Mouse (Mus musculus) megakaryocyte, embryonic 14.5 days (primary cell): ENCODE results near the gene Pm20d1.

Experiments
- FLI1 ChIP-seq: IDR thresholded peaks from 2 replicates; pipeline ENCODE4 v1.6.1; 2012; ENCODE audit warnings: low read length, inconsistent platforms, mixed read lengths
- GATA1 ChIP-seq: IDR thresholded peaks from 3 replicates; pipeline ENCODE4 v1.6.1; 2012; ENCODE audit warnings: mixed read lengths, low read length, inconsistent platforms, borderline replicate concordance

DNA sequence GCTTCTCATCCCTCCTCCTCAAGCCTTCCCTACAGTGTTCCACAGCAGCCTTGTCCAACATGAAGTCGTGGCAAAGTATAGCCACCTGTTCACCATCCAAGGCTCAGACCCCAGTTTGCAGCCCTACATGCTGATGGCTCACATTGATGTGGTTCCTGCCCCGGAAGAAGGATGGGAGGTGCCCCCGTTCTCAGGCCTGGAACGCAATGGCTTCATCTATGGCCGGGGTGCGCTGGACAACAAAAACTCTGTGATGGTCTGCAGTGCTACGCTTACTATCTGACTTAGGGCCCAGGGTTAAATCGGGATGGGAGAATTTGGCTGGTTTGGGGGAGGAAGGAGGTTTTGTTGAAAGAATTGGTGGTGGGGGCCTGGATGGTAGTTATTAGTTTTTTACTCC, 3.9 kb downstream of the Pm20d1 start:
- TF ChIP-seq FLI1 (no peak), GATA1 (no peak)
